Mouse (Mus musculus): ENCODE data around the gene Acer1. TPM values are rescaled to one million over a fixed set of nuclear protein-coding genes. Genes with fewer than 3 reads are reported as not detected.

Gene Acer1
- total and polyA plus RNA-seq, 2 experiments from 2014 or later = not detected

- H3K9ac ChIP-seq (replicated peaks; ENCODE audit: low read length, poor library complexity, severe bottlenecking) = no peak overlapping the region
- H3K9me3 ChIP-seq (ENCODE audit: low read length) = no peaks in the 10 kb centered on the region
- peaks cover 19% of the 10 kb centered on the region for H3K4me1 ChIP-seq (ENCODE audit: insufficient read depth, low read length)
- WGBS = 89% methylated on average over 8 of the region's 8 CpGs
- peaks cover 7% of the 10 kb centered on the region; the same call in 1 of the 2 replicates for H3K36me3 ChIP-seq (ENCODE audit: insufficient read depth, low read length)
- TF ChIP-seq CTCF (IDR thresholded peaks at IDR 0.05) = no peak
- DNase-seq (ENCODE audit: low spot score) (no peak), ATAC-seq (ENCODE audit: low FRiP score) (no peak)
- H3K27ac ChIP-seq (ENCODE audit: low read depth, low read length) = no peak overlapping the region
- H3K27me3 ChIP-seq (ENCODE audit: insufficient read depth, low read length) = no peaks in the 10 kb centered on the region
- no peak overlapping the region for H3K4me2 ChIP-seq (ENCODE audit: low read depth, low read length, poor library complexity, severe bottlenecking)
- H3K4me3 ChIP-seq (ENCODE audit: low read depth, low read length) = no peak overlapping the region
These were observed 51.9 kb downstream of the Acer1 start for GRCm38 (mm10) chr17:56930026-56930425.

- Histone ChIP-seq H3K9me3 (ENCODE audit: low read length) (no peaks in the 10 kb centered on the region), H3K4me1 (ENCODE audit: insufficient read depth, low read length) (peaks cover 19% of the 10 kb centered on the region), H3K27ac (ENCODE audit: low read depth, low read length) (no peak overlapping the region), H3K4me3 (ENCODE audit: low read depth, low read length) (no peak overlapping the region), H3K4me2 (ENCODE audit: low read depth, low read length, poor library complexity, severe bottlenecking) (no peak overlapping the region), H3K36me3 (ENCODE audit: insufficient read depth, low read length) (peaks cover 10% of the 10 kb centered on the region; the same call in 1 of the 2 replicates), H3K27me3 (ENCODE audit: insufficient read depth, low read length) (no peaks in the 10 kb centered on the region), H3K9ac (replicated peaks; ENCODE audit: low read length, poor library complexity, severe bottlenecking) (no peak overlapping the region)
- DNase-seq (ENCODE audit: low spot score) (no peak), ATAC-seq (ENCODE audit: low FRiP score) (no peak)
- no peak for TF ChIP-seq CTCF (IDR thresholded peaks at IDR 0.05)
- WGBS = 75% methylated on average over 1 of the region's 1 CpGs
These were observed 52.4 kb downstream of the Acer1 start for GRCm38 (mm10) chr17:56929530-56929929.

GRCm38 (mm10) chr17:56929101-56929500 is 52.8 kb downstream of the Acer1 start:
- no peak for TF ChIP-seq CTCF (IDR thresholded peaks at IDR 0.05)
- Histone ChIP-seq H3K4me1 (ENCODE audit: insufficient read depth, low read length) (peaks cover 14% of the 10 kb centered on the region), H3K4me3 (ENCODE audit: low read depth, low read length) (no peak overlapping the region), H3K27me3 (ENCODE audit: insufficient read depth, low read length) (no peaks in the 10 kb centered on the region), H3K36me3 (ENCODE audit: insufficient read depth, low read length) (peaks cover 10% of the 10 kb centered on the region; the same call in 1 of the 2 replicates), H3K9me3 (ENCODE audit: low read length) (no peaks in the 10 kb centered on the region), H3K4me2 (ENCODE audit: low read depth, low read length, poor library complexity, severe bottlenecking) (no peak overlapping the region), H3K9ac (replicated peaks; ENCODE audit: low read length, poor library complexity, severe bottlenecking) (no peak overlapping the region), H3K27ac (ENCODE audit: low read depth, low read length) (no peak overlapping the region)
- DNase-seq (ENCODE audit: low spot score) = no peak
- no peak for ATAC-seq (ENCODE audit: low FRiP score)

GRCm38 (mm10) chr17:56925998-56926397 is 55.9 kb downstream of the Acer1 start:
- no peaks in the 10 kb centered on the region for H3K27me3 ChIP-seq (ENCODE audit: insufficient read depth, low read length)
- no peak overlapping the region for H3K4me3 ChIP-seq (ENCODE audit: low read depth, low read length)
- no peak for TF ChIP-seq CTCF (IDR thresholded peaks at IDR 0.05)
- no peak overlapping the region for H3K27ac ChIP-seq (ENCODE audit: low read depth, low read length)
- WGBS = 92% methylated on average over 2 of the region's 2 CpGs
- H3K4me2 ChIP-seq (ENCODE audit: low read depth, low read length, poor library complexity, severe bottlenecking) = no peak overlapping the region
- H3K36me3 ChIP-seq (ENCODE audit: insufficient read depth, low read length) = peaks cover 16% of the 10 kb centered on the region
- no peaks in the 10 kb centered on the region for H3K4me1 ChIP-seq (ENCODE audit: insufficient read depth, low read length)
- no peak for ATAC-seq (ENCODE audit: low FRiP score)
- no peak overlapping the region for H3K9ac ChIP-seq (replicated peaks; ENCODE audit: low read length, poor library complexity, severe bottlenecking)
- no peak for DNase-seq (ENCODE audit: low spot score)
- no peaks in the 10 kb centered on the region for H3K9me3 ChIP-seq (ENCODE audit: low read length)

- peaks cover 37% of the 10 kb centered on the region for H3K36me3 ChIP-seq (ENCODE audit: insufficient read depth, low read length)
- no peak overlapping the region for H3K4me3 ChIP-seq (ENCODE audit: low read depth, low read length)
- no peaks in the 10 kb centered on the region for H3K4me1 ChIP-seq (ENCODE audit: insufficient read depth, low read length)
- 90% methylated on average over 3 of the region's 3 CpGs for whole genome bisulfite sequencing
- H3K27ac ChIP-seq (ENCODE audit: low read depth, low read length) = no peak overlapping the region
- H3K4me2 ChIP-seq (ENCODE audit: low read depth, low read length, poor library complexity, severe bottlenecking) = no peak overlapping the region
- ATAC-seq (ENCODE audit: low FRiP score) (no peak), DNase-seq (ENCODE audit: low spot score) (no peak)
- H3K27me3 ChIP-seq (ENCODE audit: insufficient read depth, low read length) = no peaks in the 10 kb centered on the region
- no peaks in the 10 kb centered on the region for H3K9me3 ChIP-seq (ENCODE audit: low read length)
- no peak overlapping the region for H3K9ac ChIP-seq (replicated peaks; ENCODE audit: low read length, poor library complexity, severe bottlenecking)
- TF ChIP-seq CTCF (IDR thresholded peaks at IDR 0.05) = no peak
These were observed 62.2 kb downstream of the Acer1 start for GRCm38 (mm10) chr17:56919725-56920124.

GRCm38 (mm10) chr17:56917166-56917565 is 64.8 kb downstream of the Acer1 start:
- no peak overlapping the region for H3K4me3 ChIP-seq (ENCODE audit: low read depth, low read length)
- H3K4me2 ChIP-seq (ENCODE audit: low read depth, low read length, poor library complexity, severe bottlenecking) = no peak overlapping the region
- H3K27ac ChIP-seq (ENCODE audit: low read depth, low read length) = no peak overlapping the region
- H3K36me3 ChIP-seq (ENCODE audit: insufficient read depth, low read length) = peaks cover 37% of the 10 kb centered on the region
- no peak overlapping the region for H3K9ac ChIP-seq (replicated peaks; ENCODE audit: low read length, poor library complexity, severe bottlenecking)
- TF ChIP-seq CTCF (IDR thresholded peaks at IDR 0.05) = no peak
- no peaks in the 10 kb centered on the region for H3K4me1 ChIP-seq (ENCODE audit: insufficient read depth, low read length)
- H3K9me3 ChIP-seq (ENCODE audit: low read length) = no peaks in the 10 kb centered on the region
- 97% methylated on average over 2 of the region's 2 CpGs for WGBS
- H3K27me3 ChIP-seq (ENCODE audit: insufficient read depth, low read length) = no peaks in the 10 kb centered on the region
- DNase-seq (ENCODE audit: low spot score) (no peak), ATAC-seq (ENCODE audit: low FRiP score) (no peak)
